Mouse (Mus musculus): ENCODE results near the gene Pcbp1.

Gene Pcbp1

DNA sequence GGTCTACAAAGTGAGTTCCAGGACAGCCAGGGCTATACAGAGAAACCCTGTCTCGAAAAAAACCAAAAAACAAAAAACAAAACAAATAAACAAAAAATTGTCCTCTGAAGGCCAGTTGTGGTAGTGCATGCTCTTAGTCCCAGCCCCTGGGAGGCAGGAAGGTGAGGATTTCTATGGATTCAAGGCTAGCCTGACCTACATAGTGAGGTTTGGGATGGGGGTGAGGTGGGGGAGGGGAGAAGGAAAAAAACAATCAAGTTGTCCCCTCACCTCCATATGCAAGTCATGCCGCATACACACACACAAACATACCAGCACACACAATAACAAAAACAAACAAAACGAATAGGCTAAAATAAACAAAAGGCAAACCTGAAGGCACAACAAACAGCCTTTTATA is 17.4 kb downstream of the Pcbp1 start:
- TF ChIP-seq GATA4 (IDR thresholded peaks at IDR 0.05; ENCODE audit: insufficient replicate concordance, low read length), result no peak

DNA sequence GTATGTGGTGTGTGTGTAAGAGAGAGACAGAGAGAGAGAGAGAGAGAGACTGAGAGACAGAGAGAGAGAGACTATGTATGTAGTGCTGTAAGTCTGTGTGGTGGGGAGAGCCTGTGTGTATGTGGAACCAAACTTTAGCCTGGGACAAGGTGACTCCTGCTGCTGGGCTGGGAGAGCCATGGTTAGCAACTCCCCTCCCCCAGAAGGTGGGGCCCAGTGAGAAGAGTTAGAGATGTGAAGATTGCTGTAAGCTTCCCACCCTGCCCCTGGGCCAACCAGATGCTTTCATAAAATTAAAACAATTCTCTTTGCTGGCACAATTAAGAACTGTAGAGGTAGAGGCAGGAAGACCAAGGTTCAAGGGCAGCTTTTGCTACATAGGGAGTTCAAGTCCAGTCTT is 19.0 kb downstream of the Pcbp1 start:
- TF ChIP-seq GATA4 (IDR thresholded peaks at IDR 0.05; ENCODE audit: insufficient replicate concordance, low read length), result no peak

GRCm38 (mm10) chr6:86506309-86506708 is 19.8 kb downstream of the Pcbp1 start:
- no peak for TF ChIP-seq GATA4 (IDR thresholded peaks at IDR 0.05; ENCODE audit: insufficient replicate concordance, low read length)

- TF ChIP-seq GATA4 (IDR thresholded peaks at IDR 0.05; ENCODE audit: insufficient replicate concordance, low read length), result no peak
Measured at GRCm38 (mm10) chr6:86505671-86506070, 20.4 kb downstream of the Pcbp1 start.

- TF ChIP-seq GATA4 (IDR thresholded peaks at IDR 0.05; ENCODE audit: insufficient replicate concordance, low read length), result no peak
Measured at GRCm38 (mm10) chr6:86503513-86503912, 22.6 kb downstream of the Pcbp1 start.

DNA sequence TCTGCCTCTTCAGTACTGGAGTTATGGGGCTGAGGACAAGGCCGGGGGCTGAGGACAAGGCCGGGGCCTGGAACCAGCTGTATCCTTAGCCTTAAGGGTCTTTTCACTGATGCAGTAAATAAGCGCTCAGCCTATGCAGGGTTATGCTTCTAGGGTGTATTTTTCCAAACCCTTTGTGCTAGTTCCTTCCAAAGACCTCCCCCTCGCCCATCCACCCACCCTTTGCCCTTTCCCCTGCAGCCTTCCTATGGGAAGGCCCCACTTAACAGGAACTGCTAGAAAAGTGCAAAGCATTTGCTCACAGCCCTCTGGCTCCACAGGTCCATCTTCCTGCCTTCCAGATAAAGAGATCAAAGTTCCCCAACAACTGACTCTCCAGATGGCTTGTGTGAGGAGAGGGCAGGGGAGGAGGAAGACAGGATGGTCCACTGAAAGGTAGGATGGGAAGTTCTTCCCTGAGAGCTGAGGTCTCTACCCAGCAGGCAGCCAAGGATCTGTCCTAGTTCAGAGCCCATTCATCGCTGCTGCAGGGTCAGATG is 26.5 kb downstream of the Pcbp1 start:
- TF ChIP-seq GATA4 (IDR thresholded peaks at IDR 0.05; ENCODE audit: insufficient replicate concordance, low read length), result no peak

- no peak for TF ChIP-seq GATA4 (IDR thresholded peaks at IDR 0.05; ENCODE audit: insufficient replicate concordance, low read length)
Measured at GRCm38 (mm10) chr6:86497942-86498732, 28.0 kb downstream of the Pcbp1 start.

DNA sequence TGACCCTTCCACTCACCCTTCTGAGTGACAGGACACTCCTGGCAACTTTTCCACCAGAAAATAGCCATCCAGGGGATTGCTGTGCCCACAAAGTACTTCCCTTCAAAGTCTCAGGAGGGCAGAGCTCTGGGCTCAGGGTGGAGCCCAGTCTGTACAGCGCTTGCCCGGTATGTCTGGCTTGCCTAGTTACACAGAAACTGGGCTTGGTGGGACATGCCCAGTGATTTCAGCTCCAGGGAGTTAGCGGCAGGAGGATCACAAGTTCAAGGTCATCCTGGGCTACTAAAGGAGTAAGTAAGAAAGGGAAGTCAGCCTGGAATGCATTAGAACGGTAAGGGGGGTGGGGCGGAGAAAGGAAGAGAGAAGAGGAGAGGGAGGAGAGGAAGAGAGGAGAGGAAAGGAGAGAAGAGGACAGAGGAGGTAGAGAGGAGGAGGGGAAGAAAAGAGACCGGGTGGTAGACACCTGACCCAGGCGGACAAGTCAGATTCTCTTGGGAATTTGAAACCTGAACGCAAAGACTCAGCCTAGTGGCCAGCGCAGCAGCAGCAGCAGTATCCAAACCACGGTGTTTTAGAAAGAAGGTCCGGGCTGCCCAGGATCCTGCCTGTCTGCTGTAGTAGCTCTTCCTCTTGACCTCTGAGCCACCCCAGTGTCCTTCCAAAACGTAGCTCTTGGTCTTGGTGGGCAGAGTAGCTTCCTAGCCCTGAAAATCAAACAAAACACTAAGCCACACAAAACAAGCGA is 28.9 kb downstream of the Pcbp1 start:
- no peak for TF ChIP-seq GATA4 (IDR thresholded peaks at IDR 0.05; ENCODE audit: insufficient replicate concordance, low read length)

DNA sequence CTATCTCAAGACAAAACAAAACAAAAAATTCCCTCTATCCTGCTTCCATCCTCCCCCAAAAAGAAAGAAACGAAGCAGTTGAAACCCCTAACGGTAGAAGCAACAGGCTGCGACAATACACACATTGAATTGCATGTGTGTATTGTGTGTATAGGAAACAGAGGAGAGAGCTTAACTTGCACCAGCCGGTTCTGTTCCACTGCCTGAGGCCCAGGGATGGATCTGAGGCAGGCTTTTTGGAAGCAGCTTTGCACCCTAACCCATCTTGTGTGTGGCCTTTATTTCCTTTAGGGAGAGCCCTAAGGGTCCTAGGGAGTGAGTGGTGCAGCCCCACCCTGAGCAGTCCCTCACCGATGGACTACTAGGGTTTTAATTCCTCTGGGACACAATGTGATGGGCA is 29.5 kb downstream of the Pcbp1 start:
- TF ChIP-seq GATA4 (IDR thresholded peaks at IDR 0.05; ENCODE audit: insufficient replicate concordance, low read length), result no peak

GRCm38 (mm10) chr6:86496127-86496526 is 30.0 kb downstream of the Pcbp1 start:
- TF ChIP-seq GATA4 (IDR thresholded peaks at IDR 0.05; ENCODE audit: insufficient replicate concordance, low read length), result no peak

DNA sequence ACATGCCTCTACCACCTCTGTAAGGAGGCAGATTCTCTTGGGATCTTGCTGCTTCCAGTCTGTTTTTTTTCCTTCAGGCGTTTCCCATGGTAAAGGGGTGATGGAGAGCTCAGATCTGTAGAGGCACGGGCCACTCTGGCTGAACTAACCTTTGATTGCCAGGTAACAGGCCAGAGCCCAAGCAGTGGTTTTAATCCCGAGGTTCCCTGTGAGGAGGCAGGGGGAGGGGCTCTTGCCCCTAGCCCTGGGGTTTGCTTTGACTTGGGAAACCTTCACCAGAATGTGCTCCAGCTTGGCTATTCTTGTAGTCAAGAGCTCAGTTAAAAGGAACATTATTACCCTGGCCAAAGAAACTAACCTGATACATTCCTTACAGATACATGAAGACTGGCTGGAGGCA is 30.5 kb downstream of the Pcbp1 start:
- no peak for TF ChIP-seq GATA4 (IDR thresholded peaks at IDR 0.05; ENCODE audit: insufficient replicate concordance, low read length)

GRCm38 (mm10) chr6:86494767-86495166 is 31.4 kb downstream of the Pcbp1 start:
- no peak for TF ChIP-seq GATA4 (IDR thresholded peaks at IDR 0.05; ENCODE audit: insufficient replicate concordance, low read length)

DNA sequence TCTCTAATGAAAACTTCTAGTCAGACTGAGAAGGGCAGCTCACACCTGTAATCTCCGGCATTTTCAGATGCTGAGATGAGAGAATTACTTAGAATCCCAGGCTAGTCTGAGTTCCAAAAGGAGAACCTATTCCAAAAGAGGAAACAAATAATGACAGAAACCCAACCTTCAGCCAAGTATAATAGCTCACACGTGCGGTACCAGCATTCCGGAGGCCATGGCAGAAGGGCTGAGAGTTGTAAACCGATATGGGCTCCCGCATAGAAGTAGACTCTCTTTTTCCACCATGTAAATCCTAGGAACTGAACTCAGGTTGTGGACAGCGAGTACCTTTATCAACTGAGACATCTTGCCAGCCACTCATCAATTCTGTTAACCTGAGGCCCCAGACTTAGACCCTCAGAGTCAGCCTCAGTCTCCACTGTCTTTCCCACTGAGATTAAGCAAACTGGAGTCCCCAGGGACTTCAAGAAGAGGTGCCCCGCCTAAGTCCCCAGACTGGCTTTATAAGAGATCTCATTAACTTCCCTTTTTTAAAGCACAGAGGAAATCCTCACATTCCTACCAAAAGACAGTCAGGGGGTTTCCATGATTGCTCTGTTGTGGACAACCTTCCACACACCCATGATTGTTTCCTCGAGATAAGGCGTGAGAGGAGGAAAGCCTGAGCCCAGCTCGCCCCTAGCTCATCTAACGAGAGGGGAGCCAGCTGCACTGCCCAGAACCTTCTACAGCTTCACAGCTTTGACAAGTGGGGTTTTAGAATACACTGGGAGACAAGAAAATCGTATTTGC is 32.5 kb downstream of the Pcbp1 start:
- peak; percentile 55; the same call in 1 of the 2 replicates for TF ChIP-seq GATA4 (IDR thresholded peaks at IDR 0.05; ENCODE audit: insufficient replicate concordance, low read length)

GRCm38 (mm10) chr6:86489945-86490344 is 36.2 kb downstream of the Pcbp1 start:
- TF ChIP-seq GATA4 (IDR thresholded peaks at IDR 0.05; ENCODE audit: insufficient replicate concordance, low read length), result no peak

DNA sequence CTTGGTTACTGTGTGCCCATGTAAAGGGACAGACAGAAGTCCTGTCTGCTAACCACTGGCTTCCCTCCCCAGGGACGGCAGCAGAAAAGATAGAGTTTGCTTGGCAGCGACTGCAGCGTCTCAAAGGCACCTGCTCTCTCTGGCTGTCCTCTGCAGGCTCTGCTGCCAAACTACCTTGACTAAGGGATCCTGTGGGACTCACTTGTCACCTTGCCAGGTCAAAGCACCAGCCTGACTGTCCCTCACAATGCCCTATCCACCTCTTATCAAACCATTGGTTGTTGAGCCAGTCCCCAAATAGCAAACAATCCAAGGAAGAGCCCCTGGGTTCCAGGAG is 38.0 kb downstream of the Pcbp1 start:
- no peak for TF ChIP-seq GATA4 (IDR thresholded peaks at IDR 0.05; ENCODE audit: insufficient replicate concordance, low read length)

Data from liver, adult (tissue).